Mouse (Mus musculus) liver, adult 2 months (tissue): ENCODE measurements around the gene Nop2.

Experiments used
- CTCF ChIP-seq: fragments of 200-500 bp; IDR thresholded peaks from 2 replicates; pipeline ENCODE4 v1.5.1; 2011; ENCODE audit warnings: low read depth, low read length, control low read depth
- POLR2A ChIP-seq: fragments of 200-500 bp; IDR thresholded peaks from 2 replicates; pipeline ENCODE4 v1.6.1; 2011; ENCODE audit warnings: low read length, control low read depth; ENCODE audit not compliant: insufficient read depth; ENCODE audit errors: extremely low read depth

GRCm38 (mm10) chr6:125153682-125154081 lies 22.0 kb downstream of the Nop2 start:
- TF ChIP-seq POLR2A (no peak), CTCF (no peak)
